Mouse (Mus musculus): ENCODE measurements around the gene Bloc1s4.

The Bloc1s4 gene

GRCm38 (mm10) chr5:36742126-36742848, 6.2 kb downstream of the Bloc1s4 start:
- in situ Hi-C loops (cut with MseI, MboI), result loop anchor here (5.0 to 10.0 kb wide), 3 partner anchors 140 to 277 kb away; partner anchors contain the start of gene Grpel1 (in 1 of the 2)

GRCm38 (mm10) chr5:36739829-36740228, 8.6 kb downstream of the Bloc1s4 start:
- in situ Hi-C loops (cut with MseI, MboI), result loop anchor here (5.0 to 10.0 kb wide), 4 partner anchors 48 to 275 kb away; partner anchors contain the start of gene Grpel1 (in 1 of the 2)

- in situ Hi-C loops (cut with MseI, MboI), result loop anchor here (5.0 kb wide), 1 partner anchor 47 kb away; no protein-coding TSS in a partner anchor
Observed at GRCm38 (mm10) chr5:36738799-36739615, 9.4 kb downstream of the Bloc1s4 start.

DNA sequence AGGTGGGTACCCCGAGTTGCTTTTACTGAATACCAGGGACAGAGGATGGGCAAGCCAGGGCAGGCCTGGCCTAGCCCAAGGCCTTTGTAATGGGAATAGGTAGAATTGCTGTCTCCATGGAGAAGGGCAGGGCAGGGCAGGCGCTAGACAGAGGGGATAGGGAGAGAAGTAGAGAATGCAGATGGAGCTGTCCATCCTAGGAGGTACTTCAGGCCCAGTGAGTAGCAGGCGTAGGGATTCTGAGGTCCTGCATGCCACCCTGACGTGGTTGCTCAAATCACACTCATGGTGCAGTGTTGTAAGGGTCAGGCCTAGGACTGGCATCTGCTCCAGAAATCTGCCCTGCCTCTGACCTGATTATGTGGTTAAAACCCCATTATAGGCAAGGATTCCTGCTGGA, 10.7 kb downstream of the Bloc1s4 start:
- in situ Hi-C loops (cut with MseI, MboI), result loop anchor here (5.0 kb wide), 1 partner anchor 45 kb away; no protein-coding TSS in a partner anchor

DNA sequence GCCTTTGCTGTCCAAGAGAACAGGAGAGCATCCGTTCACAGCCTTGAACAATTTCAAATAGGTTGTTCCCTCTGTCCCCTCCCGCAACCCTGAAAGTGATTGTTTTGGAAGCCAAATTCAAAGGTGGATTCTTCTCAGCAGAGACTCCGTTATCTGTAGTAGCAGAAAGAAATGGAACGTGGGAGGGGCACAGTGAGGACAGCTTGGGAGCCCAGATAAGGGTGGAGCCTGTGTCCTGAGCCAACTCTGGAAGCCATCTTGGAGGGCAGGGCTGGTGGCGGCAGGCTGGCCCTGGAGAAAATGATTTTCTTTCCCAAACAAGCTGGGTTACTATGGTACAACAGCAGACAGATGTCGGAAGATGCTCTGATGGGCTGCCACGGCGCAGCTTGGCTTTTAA, 12.4 kb downstream of the Bloc1s4 start:
- in situ Hi-C loops (cut with MseI, MboI), result loop anchor here (5.0 kb wide), 1 partner anchor 44 kb away; no protein-coding TSS in a partner anchor

DNA sequence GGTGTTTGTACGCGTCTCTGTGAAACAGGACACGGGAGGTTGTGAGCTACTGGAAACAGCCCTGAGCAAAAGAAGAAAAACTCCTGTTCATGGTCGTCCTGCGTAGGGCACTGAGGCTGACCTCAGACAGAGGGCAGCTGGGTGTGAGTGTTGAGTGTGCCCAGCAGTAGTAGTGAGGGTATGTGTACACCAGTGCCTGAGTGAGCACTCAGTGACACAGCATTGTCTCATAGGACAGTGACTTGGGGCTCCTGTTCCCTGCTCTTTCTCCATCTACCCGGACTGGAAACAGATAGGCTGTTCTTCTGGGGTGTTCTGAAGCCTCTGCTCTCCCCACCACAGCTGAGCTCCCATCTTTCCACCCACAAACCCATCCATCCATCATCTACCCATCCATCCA, 13.3 kb downstream of the Bloc1s4 start:
- in situ Hi-C loops (cut with MseI, MboI), result loop anchor here (5.0 kb wide), 1 partner anchor 43 kb away; no protein-coding TSS in a partner anchor

DNA sequence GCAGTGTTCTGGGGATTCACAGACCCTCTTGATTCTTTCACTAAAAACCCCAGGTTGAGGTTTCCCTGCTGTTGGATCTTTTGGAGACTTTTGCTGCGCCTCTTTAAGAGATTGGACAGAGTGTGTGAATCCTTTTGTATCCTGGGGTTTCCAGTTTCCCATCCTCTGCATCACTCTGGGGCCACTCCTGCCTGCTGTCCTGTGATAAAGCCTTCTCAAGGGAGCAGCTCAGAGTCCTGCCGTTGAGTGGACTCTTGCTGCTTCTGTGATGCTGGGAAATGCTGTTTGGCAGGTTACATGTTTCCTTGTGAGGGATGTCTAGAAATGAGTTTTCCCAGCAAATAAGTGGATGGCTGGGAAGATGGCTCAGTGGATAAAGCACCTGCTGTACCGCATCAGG, 15.0 kb downstream of the Bloc1s4 start:
- in situ Hi-C loops (cut with MseI, MboI), result no loop called here

GRCm38 (mm10) chr5:36731901-36732652, 16.4 kb downstream of the Bloc1s4 start:
- in situ Hi-C loops (cut with MseI, MboI), result no loop called here

DNA sequence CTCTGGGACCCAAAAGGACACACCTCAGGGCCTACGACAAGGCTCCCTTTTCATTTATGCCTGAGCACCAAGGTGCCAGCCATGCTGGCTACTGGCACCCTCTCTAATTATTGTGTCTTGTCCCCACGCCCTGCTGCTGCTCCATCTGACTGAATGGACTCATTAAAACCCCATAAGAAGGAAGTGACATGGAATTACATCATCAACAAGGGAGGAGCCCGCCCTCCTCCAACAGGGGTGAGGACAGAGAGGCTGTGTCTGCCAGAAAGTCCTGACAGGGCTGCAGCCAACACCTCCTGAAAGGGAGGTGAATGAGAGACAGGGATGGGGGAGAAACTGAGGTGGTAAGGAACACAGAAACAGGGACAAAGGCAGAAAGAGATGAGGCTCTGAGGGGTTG, 17.8 kb downstream of the Bloc1s4 start:
- in situ Hi-C loops (cut with MseI, MboI), result no loop called here

DNA sequence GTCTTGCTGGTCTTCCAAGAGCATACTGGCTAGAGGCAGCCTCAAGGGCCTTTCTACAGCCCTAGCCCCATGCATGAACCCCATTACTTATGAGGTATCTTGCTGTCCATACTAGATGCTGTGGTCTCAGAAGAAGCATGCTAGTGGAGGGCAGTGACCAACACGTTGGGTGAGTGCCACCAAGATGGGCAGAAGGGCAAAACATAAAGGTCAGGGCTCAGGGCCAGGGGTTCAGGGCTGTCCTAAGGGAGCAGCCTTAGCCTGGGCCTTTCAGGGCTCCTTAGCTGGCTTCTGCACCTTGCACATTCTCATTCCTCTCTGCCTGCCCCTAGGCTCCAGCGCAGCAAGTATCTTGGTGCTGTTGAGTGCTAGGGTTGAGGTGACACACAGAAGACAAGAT, 18.5 kb downstream of the Bloc1s4 start:
- in situ Hi-C loops (cut with MseI, MboI), result no loop called here

DNA sequence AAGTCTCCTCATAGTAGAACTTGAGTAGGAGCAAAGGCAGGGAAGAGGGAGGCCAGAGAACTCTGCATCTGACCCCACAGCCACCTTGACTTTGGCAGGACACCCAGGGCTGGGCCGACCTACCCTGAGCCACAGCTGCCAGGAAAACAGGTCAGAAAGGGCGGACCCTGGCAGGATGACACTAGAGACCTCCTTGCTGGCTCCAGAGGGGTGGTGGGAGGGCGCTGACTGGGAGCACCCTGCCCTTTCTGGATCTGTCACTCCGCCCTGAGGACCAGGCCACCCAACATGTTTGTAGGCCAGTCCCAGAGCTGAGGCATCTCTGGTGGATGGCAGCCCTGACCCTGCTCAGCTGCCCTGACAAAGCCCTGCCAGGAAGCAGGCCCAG, 19.4 kb downstream of the Bloc1s4 start:
- in situ Hi-C loops (cut with MseI, MboI), result no loop called here

- in situ Hi-C loops (cut with MseI, MboI), result no loop called here
Observed at GRCm38 (mm10) chr5:36728403-36729085, 19.9 kb downstream of the Bloc1s4 start.

GRCm38 (mm10) chr5:36727776-36728175, 20.7 kb downstream of the Bloc1s4 start:
- in situ Hi-C loops (cut with MseI, MboI), result no loop called here

- in situ Hi-C loops (cut with MseI, MboI), result no loop called here
Observed at GRCm38 (mm10) chr5:36727136-36727535, 21.3 kb downstream of the Bloc1s4 start.

DNA sequence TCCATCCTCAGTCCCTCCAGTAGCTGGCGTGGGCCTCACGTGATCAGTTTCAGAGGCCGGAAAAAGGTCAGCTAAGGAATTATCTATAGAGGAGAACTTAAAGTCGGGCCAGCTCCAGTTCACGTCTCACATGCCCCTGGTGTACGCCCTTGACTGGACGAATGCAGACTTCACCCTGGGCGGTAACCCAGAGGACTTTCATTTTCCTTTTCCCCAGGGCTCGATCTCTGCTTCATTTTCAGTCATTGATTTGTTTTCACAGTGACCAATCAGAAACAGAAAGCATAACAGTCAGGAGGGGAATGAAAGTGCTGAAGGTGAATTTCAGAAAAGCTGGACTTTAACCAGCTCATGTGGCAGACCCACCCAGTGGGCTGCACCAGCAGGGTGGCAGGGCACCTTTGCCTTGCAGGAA, 22.1 kb downstream of the Bloc1s4 start:
- in situ Hi-C loops (cut with MseI, MboI), result no loop called here

GRCm38 (mm10) chr5:36725861-36726260, 22.6 kb downstream of the Bloc1s4 start:
- in situ Hi-C loops (cut with MseI, MboI), result no loop called here

- in situ Hi-C loops (cut with MseI, MboI), result no loop called here
Observed at GRCm38 (mm10) chr5:36724274-36724673, 24.2 kb downstream of the Bloc1s4 start.

DNA sequence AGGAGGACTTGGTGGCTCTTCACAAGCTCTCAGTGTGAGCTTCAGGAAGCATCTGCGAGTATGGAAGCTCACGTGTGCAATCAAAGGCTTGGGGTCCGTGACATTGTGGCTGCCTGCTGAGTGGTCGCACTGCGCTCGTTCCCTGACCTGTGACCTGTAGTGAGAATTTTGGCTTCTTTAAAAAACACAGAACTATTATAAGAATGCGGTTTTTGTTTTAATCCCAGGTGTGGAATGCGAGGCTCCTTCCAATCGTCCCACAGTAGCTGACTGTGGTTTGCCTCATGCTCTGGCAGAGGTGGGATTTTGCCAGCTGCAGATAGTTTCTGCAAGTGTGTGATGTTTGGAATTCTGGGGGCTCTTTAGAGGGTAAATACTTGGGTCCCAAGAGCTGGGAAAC, 25.1 kb downstream of the Bloc1s4 start:
- in situ Hi-C loops (cut with MseI, MboI), result no loop called here

GRCm38 (mm10) chr5:36722415-36722856, 26.0 kb downstream of the Bloc1s4 start:
- in situ Hi-C loops (cut with MseI, MboI), result no loop called here

DNA sequence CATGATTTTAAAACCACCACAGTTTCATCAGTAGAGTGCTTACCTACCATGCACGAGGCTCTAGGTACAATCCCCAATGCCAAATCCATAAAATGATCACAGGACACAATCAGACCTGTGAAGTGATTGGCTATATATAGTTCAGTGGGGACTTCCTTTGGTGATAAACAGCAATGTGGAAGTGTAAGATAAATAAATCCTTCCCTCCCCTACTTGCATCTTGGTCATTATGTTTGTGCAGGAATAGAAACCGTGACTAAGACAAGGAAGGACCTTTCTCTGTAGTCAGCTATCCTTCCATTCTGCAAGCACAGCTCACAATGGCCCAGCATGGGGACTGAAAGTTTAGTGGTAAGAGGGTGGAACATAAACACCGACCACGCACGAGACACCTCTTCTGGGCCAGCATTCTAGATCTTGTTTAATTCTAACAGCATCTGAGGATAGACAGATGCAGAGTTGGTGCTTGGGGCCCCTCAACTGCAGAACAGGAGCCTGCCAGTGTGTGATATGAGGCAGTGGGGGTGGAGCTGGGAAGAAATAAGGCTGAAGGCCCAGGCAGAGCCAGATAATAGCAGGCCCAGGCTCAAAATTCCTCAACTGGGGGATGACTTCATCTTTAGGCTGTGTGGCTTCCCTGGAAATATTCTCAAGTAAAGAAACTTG, 27.6 kb downstream of the Bloc1s4 start:
- in situ Hi-C loops (cut with MseI, MboI), result no loop called here

GRCm38 (mm10) chr5:36720219-36720618, 28.2 kb downstream of the Bloc1s4 start:
- in situ Hi-C loops (cut with MseI, MboI), result no loop called here
